Mouse (Mus musculus) cerebellum, adult 2 months (tissue): ENCODE data around the gene Wdr95.

Experiments
- CTCF ChIP-seq: fragments of 200-500 bp; IDR thresholded peaks from 2 replicates; pipeline ENCODE4 v1.5.1; 2011; ENCODE audit warnings: low read depth, mild to moderate bottlenecking, control low read depth, low read length, moderate library complexity, borderline replicate concordance; ENCODE audit not compliant: insufficient read depth
- POLR2A ChIP-seq: fragments of 200-500 bp; IDR thresholded peaks from 2 replicates; pipeline ENCODE4 v1.6.1; 2011; ENCODE audit warnings: low read length, control low read depth, borderline replicate concordance; ENCODE audit not compliant: insufficient read depth

GRCm38 (mm10) chr5:149553373-149553772 is 24.9 kb downstream of the Wdr95 start:
- no peak for TF ChIP-seq POLR2A
- TF ChIP-seq CTCF, result no peak
